Mouse (Mus musculus) liver, embryonic 13.5 days (tissue): ENCODE measurements at regions not wholly inside any gene's neighbourhood (a gene's known extent, or its start where the extent isn't known, plus 50 kb on each side); places are given as distances from the start of the nearest gene placed in this dataset.

Source experiments
- ATAC-seq: fragments of 200-750 bp; cut with Nextera tagmentation; 2 replicates; pipeline ENCODE4 v1.8.0; 2017; ENCODE audit warnings: low read depth, mild to moderate bottlenecking, moderate number of reproducible peaks, moderate library complexity
- DNase-seq: peaks from one replicate; pipeline ENCODE4 v3.0.0; 2022
- H3K27ac ChIP-seq: fragments of 300-500 bp; sonication (generic); 2 replicates; pipeline ENCODE4 v1.5.1; 2015; ENCODE audit warnings: moderate library complexity, mild to moderate bottlenecking, inconsistent platforms
- H3K27me3 ChIP-seq: fragments of 300-500 bp; sonication (generic); 2 replicates; pipeline ENCODE4 v1.6.1; 2015; ENCODE audit warnings: mild to moderate bottlenecking, inconsistent platforms
- H3K36me3 ChIP-seq: fragments of 300-500 bp; sonication (generic); 2 replicates; pipeline ENCODE4 v1.6.1; 2015; ENCODE audit warnings: mild to moderate bottlenecking, inconsistent platforms
- H3K4me1 ChIP-seq: fragments of 300-500 bp; sonication (generic); replicated peaks from 2 replicates; pipeline ENCODE4 v1.6.1; 2015; ENCODE audit warnings: inconsistent platforms
- H3K4me2 ChIP-seq: fragments of 300-500 bp; sonication (generic); 2 replicates; pipeline ENCODE4 v1.6.1; 2015; ENCODE audit warnings: inconsistent platforms, mild to moderate bottlenecking, moderate library complexity
- H3K4me3 ChIP-seq: fragments of 300-500 bp; sonication (generic); replicated peaks from 2 replicates; pipeline ENCODE4 v1.5.1; 2015; ENCODE audit warnings: mild to moderate bottlenecking, inconsistent platforms
- H3K9ac ChIP-seq: fragments of 300-500 bp; sonication (generic); 2 replicates; pipeline ENCODE4 v1.6.1; 2015; ENCODE audit warnings: mild to moderate bottlenecking, inconsistent platforms
- H3K9me3 ChIP-seq: fragments of 300-500 bp; sonication (generic); replicated peaks from 2 replicates; pipeline ENCODE4 v1.6.1; 2016; ENCODE audit warnings: inconsistent platforms
- WGBS: fragments of 180-500 bp; shearing (Covaris S2); methylation state at CpG from one replicate; pipeline ENCODE4 v1.1.7; 2015; ENCODE audit not compliant: insufficient replicate concordance; 5-methylcytosine and 5-hydroxymethylcytosine counted together

DNA sequence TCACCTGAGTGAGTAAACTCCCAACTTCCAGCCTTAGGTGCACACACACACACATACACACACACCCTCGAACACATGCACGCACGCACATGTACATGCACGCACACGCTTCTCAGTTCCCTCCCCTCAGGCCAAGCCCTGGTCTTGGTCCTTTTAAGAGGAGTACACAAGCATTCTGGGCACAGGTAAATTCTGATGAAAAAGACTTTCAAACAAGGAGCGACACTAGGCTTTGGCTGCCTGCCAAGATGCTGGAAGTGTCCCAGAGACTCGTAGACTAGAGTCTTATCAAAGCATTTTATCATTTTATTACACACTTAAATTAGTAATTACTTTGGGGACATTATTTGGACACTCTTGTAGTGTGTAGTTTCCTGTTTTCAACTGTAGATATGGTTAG is 278.6 kb upstream of the Atp11b start:
- H3K27ac ChIP-seq, result no peak overlapping the region
- no peak for ATAC-seq
- 73% methylated on average over 7 of the region's 7 CpGs for WGBS
- H3K4me3 ChIP-seq, result no peak overlapping the region
- no peaks in the 10 kb centered on the region for H3K9me3 ChIP-seq
- no peak overlapping the region for H3K9ac ChIP-seq
- H3K36me3 ChIP-seq, result no peaks in the 10 kb centered on the region
- no peaks in the 10 kb centered on the region for H3K4me1 ChIP-seq
- no peak for DNase-seq
- H3K4me2 ChIP-seq, result no peak overlapping the region
- H3K27me3 ChIP-seq, result no peaks in the 10 kb centered on the region

DNA sequence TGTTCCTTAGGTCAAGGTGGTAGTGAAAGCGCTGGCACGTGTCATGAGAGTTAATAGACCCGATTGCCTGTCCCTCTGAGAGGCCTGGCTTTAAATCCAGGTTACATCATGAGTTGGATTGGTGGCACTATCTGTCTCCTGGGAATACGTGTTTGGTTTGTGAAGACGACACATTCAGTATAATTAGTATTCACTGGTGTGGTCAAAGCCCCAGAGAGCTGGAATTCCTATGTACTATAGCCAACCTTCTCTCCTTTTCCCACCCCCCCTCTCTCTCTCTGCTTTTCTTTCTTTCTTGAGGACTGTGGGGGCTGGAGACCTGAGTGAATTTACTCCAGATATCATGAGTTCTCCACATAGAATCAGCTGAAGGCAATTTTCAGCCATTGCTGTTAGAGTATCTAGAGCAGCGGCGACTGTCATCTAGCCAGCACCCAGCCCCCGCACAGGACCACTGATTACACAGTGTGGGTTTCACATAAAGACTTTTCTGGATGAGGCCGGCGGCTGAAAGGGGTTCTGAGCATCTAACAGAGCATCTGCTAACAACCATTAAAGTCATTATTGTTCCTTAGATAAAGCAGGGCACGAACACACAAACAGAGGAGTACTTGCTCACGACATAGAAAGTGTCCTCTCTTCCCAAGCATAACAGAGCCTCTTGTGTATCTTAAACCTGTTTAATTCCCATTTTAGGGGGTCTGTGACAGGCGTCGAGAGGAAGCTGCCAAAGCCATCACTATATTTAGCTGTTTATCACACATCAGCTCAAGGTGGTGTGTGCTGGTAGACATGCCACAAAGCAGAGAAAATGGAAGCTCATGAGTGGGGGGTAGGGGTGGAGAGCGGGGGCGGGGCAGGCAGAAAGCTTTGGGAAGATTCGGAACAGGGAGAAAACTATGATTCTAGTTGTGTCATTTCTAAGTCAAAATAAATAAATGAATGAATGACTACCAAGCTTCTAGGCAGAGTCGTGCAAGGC is 272.9 kb upstream of the Atp11b start:
- Histone ChIP-seq H3K27ac (no peak overlapping the region), H3K4me3 (no peak overlapping the region), H3K36me3 (no peaks in the 10 kb centered on the region), H3K27me3 (no peaks in the 10 kb centered on the region), H3K9me3 (no peaks in the 10 kb centered on the region), H3K4me2 (no peak overlapping the region), H3K4me1 (no peaks in the 10 kb centered on the region), H3K9ac (no peak overlapping the region)
- 58% methylated on average over 18 of the region's 18 CpGs for WGBS
- no peak for DNase-seq
- no peak for ATAC-seq

DNA sequence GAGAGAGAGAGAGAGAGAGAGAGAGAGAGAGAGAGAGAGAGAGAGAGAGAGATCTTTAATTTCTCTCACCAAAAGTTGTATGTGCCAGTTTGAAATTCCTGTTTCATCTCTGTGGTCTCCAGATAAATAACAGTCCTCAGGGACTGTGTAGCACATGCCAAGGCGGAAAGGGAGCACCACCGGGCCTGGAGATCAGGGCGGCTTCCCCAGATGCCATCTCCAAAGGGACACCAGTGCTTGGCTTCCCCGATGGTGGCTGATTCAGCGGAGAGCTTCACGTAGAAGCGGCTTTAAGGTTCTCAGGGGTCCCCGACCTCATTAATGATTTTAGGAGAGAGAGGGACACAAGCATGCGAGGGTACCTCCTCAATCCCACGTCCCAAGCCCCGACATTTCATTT is 272.1 kb upstream of the Atp11b start:
- H3K27ac ChIP-seq, result no peak overlapping the region
- H3K4me3 ChIP-seq, result no peak overlapping the region
- H3K4me1 ChIP-seq, result no peaks in the 10 kb centered on the region
- H3K27me3 ChIP-seq, result no peaks in the 10 kb centered on the region
- no peak for ATAC-seq
- WGBS, result 35% methylated on average over 11 of the region's 11 CpGs
- H3K9me3 ChIP-seq, result no peaks in the 10 kb centered on the region
- H3K9ac ChIP-seq, result no peak overlapping the region
- no peak overlapping the region for H3K4me2 ChIP-seq
- DNase-seq, result no peak
- no peaks in the 10 kb centered on the region for H3K36me3 ChIP-seq

DNA sequence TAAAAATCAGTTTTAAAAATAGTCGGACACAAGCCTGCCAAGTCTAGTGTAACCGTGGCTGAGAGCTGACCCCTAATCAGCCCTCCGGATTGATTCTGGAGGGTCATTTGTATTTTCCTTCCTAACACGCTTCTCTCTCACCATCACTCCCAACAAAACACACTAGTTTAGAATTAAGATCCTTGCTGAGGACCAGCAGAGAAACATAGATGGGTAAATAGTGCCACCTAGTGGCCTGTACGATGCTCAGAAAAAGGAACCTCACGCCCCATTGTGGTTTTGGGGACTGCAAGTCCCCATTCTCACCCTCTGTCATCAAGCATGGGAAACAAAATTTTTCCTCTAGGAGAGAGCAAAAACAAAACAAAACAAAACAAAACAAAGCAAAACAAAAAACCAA is 271.6 kb upstream of the Atp11b start:
- Histone ChIP-seq H3K4me2 (no peak overlapping the region), H3K27me3 (no peaks in the 10 kb centered on the region), H3K36me3 (no peaks in the 10 kb centered on the region), H3K9ac (no peak overlapping the region), H3K4me3 (no peak overlapping the region), H3K9me3 (no peaks in the 10 kb centered on the region), H3K27ac (no peak overlapping the region), H3K4me1 (no peaks in the 10 kb centered on the region)
- WGBS, result 12% methylated on average over 6 of the region's 6 CpGs
- no peak for DNase-seq
- ATAC-seq, result no peak

DNA sequence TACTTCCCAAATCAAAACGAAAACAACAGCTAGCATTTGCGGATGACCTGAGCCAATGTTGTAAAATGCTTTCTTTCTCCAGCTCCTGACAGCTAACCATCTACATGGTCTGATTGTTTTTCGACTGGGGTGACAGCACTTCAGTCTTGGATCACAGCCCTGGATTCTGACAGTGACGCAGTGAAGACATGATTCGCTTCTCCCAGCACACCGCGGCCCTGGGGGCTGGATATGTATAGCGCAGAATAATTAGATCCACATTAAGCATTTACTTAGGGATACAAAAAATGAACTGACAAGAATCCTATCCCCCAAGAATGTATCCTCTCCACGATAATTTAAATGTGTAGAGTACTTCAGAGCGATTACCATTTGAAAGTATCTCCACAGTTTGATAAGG is 271.1 kb upstream of the Atp11b start:
- H3K4me1 ChIP-seq, result no peaks in the 10 kb centered on the region
- no peak overlapping the region for H3K4me3 ChIP-seq
- DNase-seq (no peak), ATAC-seq (no peak)
- no peak overlapping the region for H3K9ac ChIP-seq
- H3K27me3 ChIP-seq, result no peaks in the 10 kb centered on the region
- no peaks in the 10 kb centered on the region for H3K9me3 ChIP-seq
- H3K27ac ChIP-seq, result no peak overlapping the region
- no peak overlapping the region for H3K4me2 ChIP-seq
- no peaks in the 10 kb centered on the region for H3K36me3 ChIP-seq
- WGBS, result 67% methylated on average over 10 of the region's 10 CpGs

DNA sequence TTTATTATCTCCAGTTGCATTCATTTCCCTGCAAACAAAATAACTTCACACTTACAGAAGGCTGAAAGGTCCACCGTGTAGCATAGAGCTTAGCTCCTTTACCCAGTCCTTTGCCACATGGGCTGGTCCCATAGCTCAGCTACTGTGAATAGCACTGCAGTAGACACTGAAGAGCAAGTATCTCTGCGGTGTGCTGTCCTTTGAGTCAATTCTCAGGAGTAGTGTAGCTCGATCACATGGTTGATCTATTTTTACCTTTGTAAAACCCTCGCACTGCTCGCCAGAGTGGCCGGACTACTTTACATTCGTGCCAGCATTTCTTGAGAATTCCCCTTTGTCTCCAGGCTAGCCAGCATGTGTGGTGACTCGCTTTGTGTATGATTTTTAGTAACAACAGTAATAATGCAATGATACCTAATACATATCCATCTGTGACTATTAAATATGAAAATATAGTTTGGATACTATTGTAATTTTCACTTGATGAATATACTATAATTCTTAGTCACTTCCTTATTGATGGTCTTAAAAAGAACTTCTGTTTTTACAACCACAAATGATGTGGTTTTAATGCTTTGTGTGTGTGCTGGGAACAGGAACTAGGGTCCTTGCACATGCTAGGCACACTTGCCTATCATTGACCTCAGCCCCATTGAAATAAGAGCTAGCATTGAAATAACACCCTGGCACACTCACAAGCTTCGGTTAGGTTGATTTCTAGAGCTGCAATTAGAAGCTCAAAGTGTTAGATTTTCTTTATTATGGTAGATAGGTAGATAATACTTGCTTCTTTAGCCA is 257.7 kb upstream of the Atp11b start:
- H3K4me1 ChIP-seq, result no peaks in the 10 kb centered on the region
- DNase-seq (no peak), ATAC-seq (no peak)
- H3K4me2 ChIP-seq, result no peak overlapping the region
- H3K9me3 ChIP-seq, result no peaks in the 10 kb centered on the region
- no peak overlapping the region for H3K9ac ChIP-seq
- H3K27me3 ChIP-seq, result no peaks in the 10 kb centered on the region
- no peaks in the 10 kb centered on the region for H3K36me3 ChIP-seq
- no peak overlapping the region for H3K4me3 ChIP-seq
- H3K27ac ChIP-seq, result no peak overlapping the region
- 63% methylated on average over 9 of the region's 9 CpGs for WGBS

DNA sequence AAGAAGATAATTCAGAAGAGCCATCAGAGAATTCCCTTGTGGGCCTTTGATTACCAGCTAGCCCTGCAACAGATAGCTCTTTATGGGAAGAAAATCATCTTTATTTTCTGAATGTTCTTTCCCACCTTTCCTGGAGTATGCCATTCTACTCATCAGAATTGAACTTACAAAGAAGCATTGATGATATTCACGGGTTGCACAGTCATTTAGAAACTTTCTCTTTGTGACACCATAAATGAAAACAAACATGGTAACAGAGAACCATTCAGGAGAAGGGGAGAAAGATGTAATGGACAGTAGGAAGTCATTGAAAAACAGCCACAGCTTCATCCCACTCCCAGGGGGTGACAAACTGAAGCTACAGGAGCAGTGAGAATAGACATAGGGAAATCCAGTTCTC is 243.6 kb upstream of the Atp11b start:
- no peak overlapping the region for H3K9ac ChIP-seq
- ATAC-seq (no peak), DNase-seq (no peak)
- no peak overlapping the region for H3K27ac ChIP-seq
- no peaks in the 10 kb centered on the region for H3K36me3 ChIP-seq
- no peak overlapping the region for H3K4me2 ChIP-seq
- H3K4me1 ChIP-seq, result no peaks in the 10 kb centered on the region
- H3K9me3 ChIP-seq, result no peaks in the 10 kb centered on the region
- 40% methylated on average over 1 of the region's 1 CpGs for WGBS
- H3K27me3 ChIP-seq, result no peaks in the 10 kb centered on the region
- H3K4me3 ChIP-seq, result no peak overlapping the region

DNA sequence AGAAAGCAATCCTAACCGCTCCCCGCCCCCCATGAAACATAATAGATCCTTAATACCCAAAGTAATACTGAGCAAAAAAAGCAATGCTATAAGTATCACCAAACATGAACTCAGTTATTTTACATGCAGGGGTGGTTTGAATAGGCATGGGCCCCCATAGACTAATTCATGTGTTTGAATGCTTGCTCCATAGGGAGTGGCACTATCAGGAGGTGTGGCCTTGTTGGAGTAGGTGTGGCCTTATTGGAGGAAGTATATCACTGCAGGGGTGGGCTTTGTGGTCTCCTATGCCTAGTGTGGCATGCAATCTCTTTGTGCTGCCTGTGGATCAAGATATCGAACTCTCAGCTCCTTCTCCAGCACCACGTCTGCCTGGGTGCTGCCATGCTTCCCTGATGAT is 237.4 kb upstream of the Atp11b start:
- Histone ChIP-seq H3K27me3 (no peaks in the 10 kb centered on the region), H3K4me3 (no peak overlapping the region), H3K27ac (no peak overlapping the region), H3K9me3 (no peaks in the 10 kb centered on the region), H3K36me3 (no peaks in the 10 kb centered on the region), H3K9ac (no peak overlapping the region), H3K4me2 (no peak overlapping the region), H3K4me1 (no peaks in the 10 kb centered on the region)
- DNase-seq (no peak), ATAC-seq (no peak)
- WGBS, result 53% methylated on average over 4 of the region's 4 CpGs

DNA sequence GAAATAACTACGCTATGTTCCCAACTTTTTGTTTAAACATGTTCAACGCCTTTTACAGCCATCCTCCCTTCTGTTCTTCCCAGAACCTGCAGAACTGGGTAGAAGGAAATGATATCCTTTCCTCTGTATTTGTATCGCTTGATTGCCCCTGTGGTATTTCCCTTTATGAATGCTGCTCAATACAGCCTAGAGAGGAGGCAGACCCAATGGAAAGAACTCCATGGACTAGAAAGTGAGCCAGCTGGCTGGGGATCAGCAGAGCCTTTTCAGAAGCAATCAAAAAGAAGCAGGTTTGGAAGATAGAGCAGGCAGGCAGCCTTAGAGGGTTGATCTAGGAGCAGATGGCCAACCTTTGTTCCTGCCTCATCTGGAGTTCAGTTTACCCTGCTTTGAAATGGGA is 233.8 kb upstream of the Atp11b start:
- 63% methylated on average over 3 of the region's 3 CpGs for WGBS
- ATAC-seq (no peak), DNase-seq (no peak)
- Histone ChIP-seq H3K4me1 (no peaks in the 10 kb centered on the region), H3K9me3 (no peaks in the 10 kb centered on the region), H3K4me3 (no peak overlapping the region), H3K27ac (no peak overlapping the region), H3K36me3 (no peaks in the 10 kb centered on the region), H3K9ac (no peak overlapping the region), H3K27me3 (no peaks in the 10 kb centered on the region), H3K4me2 (no peak overlapping the region)

DNA sequence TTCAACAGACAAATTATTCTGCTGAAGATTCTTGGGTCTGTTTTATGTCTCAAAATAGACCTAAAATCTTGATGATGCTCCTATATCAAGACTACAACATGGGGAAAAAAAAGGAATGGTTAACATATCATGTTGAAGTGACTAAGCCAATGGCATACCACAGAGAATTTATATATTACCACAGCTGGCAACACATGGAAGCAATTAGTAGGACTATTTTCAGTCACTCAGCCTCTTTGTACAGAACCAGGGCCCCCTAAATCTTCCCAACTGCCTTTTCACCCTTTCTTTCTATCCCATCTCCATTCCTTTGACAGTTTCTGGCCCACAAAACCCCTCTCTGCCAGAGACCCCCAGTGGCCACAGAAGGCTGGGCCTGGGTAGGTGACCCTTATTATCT is 206.2 kb upstream of the Atp11b start:
- Histone ChIP-seq H3K27me3 (no peaks in the 10 kb centered on the region), H3K4me1 (no peaks in the 10 kb centered on the region), H3K4me3 (no peak overlapping the region), H3K27ac (no peak overlapping the region), H3K9me3 (no peaks in the 10 kb centered on the region), H3K36me3 (no peaks in the 10 kb centered on the region), H3K4me2 (no peak overlapping the region), H3K9ac (no peak overlapping the region)
- ATAC-seq (no peak), DNase-seq (no peak)

DNA sequence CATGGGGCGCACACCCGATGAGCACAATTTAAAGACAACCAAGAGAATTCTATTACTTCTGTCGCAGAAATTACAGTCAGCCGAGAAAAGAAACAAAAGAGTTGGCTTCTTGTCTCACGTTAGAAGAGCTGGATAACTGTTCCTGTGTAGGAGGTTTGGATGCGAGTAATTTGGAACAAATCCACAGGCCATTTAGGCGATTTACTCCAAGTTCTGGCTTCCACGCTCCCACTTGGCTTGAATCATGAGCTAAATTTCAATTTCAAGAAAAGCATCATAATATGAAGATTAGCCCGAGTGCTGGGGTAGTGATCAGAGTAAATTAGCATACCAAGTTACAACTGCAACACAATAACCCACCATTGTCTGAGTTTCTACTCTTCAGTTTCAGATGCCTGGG is 202.1 kb upstream of the Atp11b start:
- DNase-seq, result no peak
- no peak overlapping the region for H3K27ac ChIP-seq
- WGBS, result 68% methylated on average over 9 of the region's 9 CpGs
- no peaks in the 10 kb centered on the region for H3K4me1 ChIP-seq
- H3K27me3 ChIP-seq, result no peaks in the 10 kb centered on the region
- H3K36me3 ChIP-seq, result no peaks in the 10 kb centered on the region
- no peak overlapping the region for H3K4me3 ChIP-seq
- no peaks in the 10 kb centered on the region for H3K9me3 ChIP-seq
- H3K9ac ChIP-seq, result no peak overlapping the region
- ATAC-seq, result no peak
- H3K4me2 ChIP-seq, result no peak overlapping the region

DNA sequence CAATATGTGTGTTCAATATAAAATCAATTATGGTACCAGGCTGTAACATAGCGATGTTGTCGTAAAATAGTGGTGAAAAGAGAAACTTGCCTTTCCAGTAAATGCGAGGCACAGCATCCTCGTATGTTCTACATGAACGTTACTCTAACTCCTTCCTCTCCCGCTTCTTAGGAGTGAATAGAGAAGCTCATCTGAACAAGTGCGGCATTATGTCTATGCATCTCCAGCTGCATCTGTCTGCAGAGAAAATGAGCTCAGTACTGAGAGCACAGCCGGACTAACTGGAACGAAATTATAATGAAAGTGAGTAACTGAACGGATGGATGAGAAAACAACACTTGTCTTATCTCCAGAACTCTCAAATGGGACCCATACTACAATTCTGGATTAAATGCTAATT is 193.5 kb upstream of the Atp11b start:
- no peak overlapping the region for H3K9ac ChIP-seq
- H3K4me1 ChIP-seq, result no peaks in the 10 kb centered on the region
- no peak overlapping the region for H3K4me2 ChIP-seq
- DNase-seq (no peak), ATAC-seq (no peak)
- H3K36me3 ChIP-seq, result no peaks in the 10 kb centered on the region
- H3K27me3 ChIP-seq, result no peaks in the 10 kb centered on the region
- 77% methylated on average over 10 of the region's 10 CpGs for whole genome bisulfite sequencing
- H3K27ac ChIP-seq, result no peak overlapping the region
- no peak overlapping the region for H3K4me3 ChIP-seq
- H3K9me3 ChIP-seq, result no peaks in the 10 kb centered on the region
